Mouse (Mus musculus): ENCODE data around the gene Frmd4a.
"Not testable (repeated sequence)": the region's sequence is repeated elsewhere in the genome, so short reads cannot be mapped to it uniquely, and the experiment has no call there.

Frmd4a gene

DNA sequence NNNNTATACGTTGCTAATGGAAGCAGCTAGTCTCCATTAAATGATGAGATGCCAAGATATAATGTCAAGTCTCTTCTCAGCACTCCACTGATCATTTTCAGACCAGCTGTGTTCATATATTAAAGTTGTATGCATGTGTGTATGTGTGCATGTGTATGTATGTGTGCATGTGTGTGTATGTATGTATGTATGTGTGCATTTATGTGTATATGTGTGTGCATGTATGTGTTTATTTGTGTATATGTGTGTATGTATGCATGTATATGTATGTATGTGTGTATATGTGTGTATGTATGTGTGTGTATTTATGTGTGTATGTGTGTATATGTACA, 204.9 kb downstream of the Frmd4a start:
- DNase-seq: no peak

- no peak for DNase-seq
These were observed 205.8 kb downstream of the Frmd4a start for GRCm38 (mm10) chr2:4223316-4223715.

DNA sequence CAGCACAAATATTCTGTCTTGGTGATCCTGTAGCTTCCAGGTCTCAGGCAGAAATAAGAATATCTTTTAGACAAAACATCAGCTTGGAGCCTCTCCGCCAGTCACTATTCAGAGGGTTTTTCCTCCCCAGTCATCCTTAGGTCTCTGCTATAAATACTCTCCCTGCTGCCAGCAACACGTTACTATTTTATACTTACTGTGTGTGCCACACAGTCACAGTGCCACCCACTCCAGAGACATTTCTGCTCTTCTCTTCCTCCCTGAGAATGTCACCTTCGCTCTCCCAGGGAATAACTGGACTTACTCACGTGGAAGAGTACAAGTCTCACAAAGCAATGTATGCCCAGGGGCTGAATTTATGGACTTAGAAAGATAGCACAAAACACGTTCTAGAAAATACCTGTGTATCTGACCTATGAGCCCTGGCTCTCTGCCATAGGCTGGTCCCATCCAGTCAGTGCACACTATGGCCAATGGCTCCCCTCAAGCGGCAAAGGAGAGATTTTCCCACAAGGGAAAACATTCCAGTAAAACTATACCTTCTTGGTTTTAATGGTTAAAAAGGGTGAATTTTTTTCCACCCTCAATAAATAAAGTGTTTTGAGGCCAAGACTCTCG, 209.5 kb downstream of the Frmd4a start:
- no peak for DNase-seq

DNA sequence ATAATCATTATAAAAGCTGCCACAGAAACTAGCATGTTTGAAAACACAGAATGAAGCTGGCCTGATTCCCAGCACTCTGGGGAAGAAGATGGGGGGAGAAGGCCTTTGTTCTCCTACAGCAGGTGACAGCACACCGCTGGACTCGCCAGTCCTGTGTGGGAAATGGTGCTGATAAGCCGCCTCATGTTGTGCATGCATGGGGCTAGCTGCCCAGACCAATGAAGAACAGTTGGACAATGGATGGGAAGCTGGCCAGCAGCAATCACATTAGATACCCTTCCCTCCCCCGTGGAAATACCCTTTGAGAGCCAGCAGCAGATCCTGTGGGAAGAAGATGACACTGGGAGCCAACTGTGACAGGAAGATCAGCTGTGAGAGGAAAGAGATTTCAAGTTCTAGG, 210.0 kb downstream of the Frmd4a start:
- DNase-seq: no peak

GRCm38 (mm10) chr2:4228510-4228909, 211.0 kb downstream of the Frmd4a start:
- no peak for DNase-seq

- no peak for DNase-seq
These were observed 214.8 kb downstream of the Frmd4a start for GRCm38 (mm10) chr2:4232335-4232734.

DNA sequence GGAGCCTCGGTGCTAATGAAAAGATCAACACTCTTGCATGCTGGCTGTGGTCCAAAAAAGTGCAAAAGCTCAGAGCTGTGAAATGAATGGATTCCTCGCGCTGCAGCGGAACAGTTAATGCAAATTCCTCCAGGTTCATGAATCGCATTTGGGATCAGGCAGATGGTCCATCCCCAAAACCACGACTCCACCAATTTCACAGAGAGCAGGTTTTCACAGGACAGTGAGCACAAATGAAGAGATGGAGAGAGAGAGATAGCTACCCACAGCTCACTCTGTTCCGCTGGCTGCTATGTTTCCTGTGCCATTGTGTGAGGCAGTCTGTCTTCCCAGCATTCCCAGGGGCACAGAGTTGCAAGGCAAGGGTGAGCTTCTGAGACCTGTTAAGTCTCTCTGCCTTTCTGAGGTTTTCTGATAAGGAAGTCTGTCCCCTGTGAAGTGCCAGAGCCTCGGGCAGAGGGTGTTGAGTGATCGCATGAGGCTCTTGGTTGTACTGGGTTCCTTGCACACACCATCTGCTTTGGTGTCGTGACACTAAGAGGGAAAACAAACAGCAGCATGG, 215.3 kb downstream of the Frmd4a start:
- no peak for DNase-seq

DNA sequence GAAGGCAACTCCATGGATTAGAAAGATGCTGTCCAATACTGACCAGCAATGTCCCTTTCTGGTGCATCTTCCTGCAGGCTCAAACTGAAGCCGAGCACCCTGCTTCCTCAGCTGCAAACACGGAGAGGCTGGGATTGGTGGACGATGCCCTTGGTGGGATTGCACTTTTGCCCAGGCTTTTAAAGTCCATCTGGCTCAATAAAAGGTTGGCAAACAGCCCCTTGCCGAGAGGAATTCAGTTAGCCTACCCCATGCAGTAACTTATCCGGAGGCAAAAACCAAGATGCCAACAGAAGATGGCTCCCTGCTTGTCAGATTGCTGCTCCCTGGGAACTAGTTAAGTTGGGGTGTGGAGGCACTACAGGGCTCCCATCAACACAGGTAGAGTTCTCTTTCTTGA, 220.2 kb downstream of the Frmd4a start:
- no peak for DNase-seq

GRCm38 (mm10) chr2:4249723-4250122, 232.2 kb downstream of the Frmd4a start:
- DNase-seq: no peak

GRCm38 (mm10) chr2:4252541-4253291, 235.2 kb downstream of the Frmd4a start:
- DNase-seq: no peak

GRCm38 (mm10) chr2:4253348-4253747, 235.8 kb downstream of the Frmd4a start:
- DNase-seq: peak; percentile 32

DNA sequence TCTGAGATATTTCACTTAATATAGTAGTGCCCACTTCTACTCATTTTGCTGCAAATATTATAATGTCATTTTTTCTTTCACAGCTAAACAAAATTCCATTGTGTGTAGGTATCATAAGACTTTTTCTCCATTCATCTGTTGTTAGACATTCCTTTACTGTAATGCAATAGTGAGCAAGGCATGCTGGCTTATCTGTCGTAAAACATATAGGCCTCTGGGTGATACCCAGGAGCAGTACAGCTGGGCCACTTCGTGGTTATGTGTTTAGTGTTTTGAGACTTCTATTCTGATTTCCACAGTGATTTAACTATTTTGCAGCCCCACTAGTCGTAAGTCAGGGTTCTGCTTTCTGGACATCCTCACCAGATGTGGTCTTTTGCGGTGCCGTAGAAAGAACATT, 236.6 kb downstream of the Frmd4a start:
- no peak for DNase-seq

DNA sequence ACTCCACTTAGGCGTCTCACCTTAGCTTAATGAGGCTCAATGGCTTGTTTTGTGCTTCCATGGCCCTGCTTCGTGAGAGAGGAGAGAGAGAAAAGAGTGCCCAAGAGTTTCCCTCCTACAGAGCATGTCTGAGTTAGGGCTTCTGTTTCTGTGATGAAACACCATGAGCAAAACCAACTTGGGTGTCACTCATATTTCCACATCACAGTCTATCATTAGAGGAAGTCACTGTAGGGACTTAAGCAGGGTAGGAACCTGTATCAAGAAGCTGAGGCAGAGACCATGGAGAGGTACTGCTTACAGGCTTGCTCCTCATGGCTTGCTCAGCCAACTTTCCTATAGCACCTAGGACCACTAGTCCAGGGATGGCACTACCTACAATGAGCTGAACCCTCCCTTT, 238.7 kb downstream of the Frmd4a start:
- no peak for DNase-seq

GRCm38 (mm10) chr2:4257604-4258003, 240.1 kb downstream of the Frmd4a start:
- no peak for DNase-seq

DNA sequence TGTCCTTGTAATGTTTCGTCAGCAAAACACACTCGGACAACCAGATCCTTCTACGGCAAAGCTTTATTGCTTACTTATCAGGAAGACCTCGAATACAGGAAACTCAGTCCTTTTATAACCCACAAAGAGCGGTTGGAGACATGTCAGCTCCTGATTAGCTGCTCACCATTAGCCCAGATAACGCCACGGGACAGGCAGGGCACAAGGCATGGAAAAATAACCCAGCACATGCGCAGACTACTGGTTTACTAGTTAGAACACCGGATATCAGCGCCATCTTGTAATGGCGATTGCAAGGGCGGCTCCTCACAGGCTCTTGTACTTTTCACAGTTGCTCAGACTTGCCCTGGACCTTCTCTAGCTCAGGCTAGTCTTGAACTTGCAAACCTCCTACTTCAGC, 241.3 kb downstream of the Frmd4a start:
- DNase-seq: not testable (repeated sequence)

GRCm38 (mm10) chr2:4260324-4261058, 243.0 kb downstream of the Frmd4a start:
- no peak for DNase-seq

DNA sequence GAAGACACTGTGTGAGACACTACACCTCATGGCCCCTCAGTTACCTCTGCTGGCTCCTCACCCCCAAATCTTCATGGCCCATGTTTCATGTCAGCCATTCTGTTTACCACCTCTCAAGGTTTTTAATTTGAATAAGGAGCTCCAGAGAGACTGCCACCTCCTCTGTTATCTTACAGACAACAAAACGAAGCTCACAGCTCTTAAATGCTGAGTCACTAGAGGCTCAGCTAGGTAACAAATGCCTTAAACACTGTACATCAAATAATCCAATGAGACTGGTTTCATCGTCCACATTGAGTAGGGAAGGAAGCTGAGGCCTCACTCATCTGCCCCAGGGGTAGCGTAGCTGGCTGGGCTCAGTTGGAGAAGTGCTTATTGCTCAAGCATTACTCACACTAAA, 245.2 kb downstream of the Frmd4a start:
- no peak for DNase-seq

- DNase-seq: no peak
These were observed 249.9 kb downstream of the Frmd4a start for GRCm38 (mm10) chr2:4267377-4267776.

DNA sequence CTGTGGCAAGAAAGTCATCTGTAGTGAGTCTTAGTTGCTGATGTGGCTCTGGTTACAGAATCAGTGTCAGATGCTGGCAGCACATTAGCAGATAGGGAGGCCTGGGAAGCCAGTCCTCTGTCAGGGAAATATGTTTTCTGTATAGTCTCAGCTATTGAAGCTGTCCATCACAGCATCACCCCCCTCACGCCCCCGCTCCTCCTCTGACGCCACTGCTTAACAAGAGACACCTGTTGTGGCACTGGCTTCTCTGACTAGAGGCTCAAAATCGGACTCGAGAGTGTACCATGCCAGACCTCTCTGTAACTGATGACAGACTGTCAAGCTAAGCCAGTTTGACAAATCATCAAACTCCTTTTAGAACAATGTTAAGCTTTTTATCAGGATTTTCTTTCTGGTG, 265.3 kb downstream of the Frmd4a start:
- DNase-seq: no peak

GRCm38 (mm10) chr2:4285693-4286291, 268.3 kb downstream of the Frmd4a start:
- no peak for DNase-seq

DNA sequence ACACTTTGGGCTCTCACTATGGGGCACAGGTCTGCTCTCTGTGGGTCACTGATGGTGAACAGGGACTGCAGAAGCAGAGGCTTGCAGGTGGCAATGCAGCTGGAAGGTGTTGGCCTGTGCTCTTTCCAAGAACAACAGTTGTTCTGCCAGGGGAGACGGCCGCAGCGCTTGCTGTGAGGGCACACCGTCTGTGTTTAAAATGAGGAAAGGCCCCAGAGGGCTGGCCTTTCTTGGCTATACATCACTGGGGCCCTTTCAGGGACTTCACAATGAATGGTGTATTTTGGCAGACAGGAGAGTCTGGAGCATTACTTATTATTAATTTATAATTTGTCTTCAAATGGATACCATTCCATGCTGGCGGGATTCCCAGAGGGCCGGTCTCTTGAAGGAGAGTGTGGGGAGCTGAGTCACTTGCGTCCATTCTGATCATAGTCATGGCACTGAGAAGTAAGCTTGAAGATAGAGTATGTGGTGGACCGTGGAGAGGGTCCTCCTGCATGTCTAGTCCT, 268.9 kb downstream of the Frmd4a start:
- no peak for DNase-seq

DNA sequence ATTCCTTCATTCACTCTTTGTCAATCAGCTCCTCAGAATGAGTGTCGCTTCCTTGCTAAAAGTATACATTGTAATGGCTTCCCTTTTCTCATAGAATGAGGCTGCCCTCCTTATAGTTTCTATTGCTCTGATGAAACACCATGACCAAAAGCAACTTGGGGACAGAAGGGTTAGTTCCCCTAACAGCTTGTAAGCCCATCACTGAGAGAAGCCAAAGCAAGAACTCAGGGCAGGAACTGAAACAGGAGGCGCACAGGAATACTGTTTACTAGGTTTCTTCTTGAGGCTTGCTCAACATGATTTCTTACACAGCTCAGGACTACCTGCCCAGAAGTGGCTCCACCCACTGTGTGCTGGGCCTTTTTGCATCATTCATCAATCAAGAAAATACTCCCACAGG, 273.0 kb downstream of the Frmd4a start:
- DNase-seq: no peak

DNA sequence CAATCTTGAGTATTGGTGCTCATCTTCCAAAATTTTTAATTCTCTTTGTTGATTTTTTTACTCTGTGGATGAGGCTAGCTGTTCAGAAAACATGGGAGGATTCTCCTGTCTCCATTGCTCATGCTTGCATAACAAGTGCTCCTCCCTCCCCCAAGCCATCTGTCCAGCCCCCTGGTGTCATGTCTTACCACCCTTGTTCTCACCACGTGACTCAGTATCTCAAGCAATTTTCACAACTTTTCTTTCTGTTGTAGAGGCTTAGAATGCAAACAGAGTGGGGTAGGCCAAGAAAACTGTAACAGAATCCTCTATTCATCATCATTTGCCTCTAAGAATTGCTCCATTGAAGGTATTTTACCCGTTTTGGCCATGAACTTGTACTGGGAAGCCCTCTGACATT, 273.6 kb downstream of the Frmd4a start:
- DNase-seq: peak; percentile 25
